Mouse (Mus musculus) stomach, embryonic 15.5 days (tissue): ENCODE measurements around the gene Krt28. TPM values are rescaled to one million over a fixed set of nuclear protein-coding genes. Genes with fewer than 3 reads are reported as not detected.

Experiments
- polyA plus RNA-seq: library from polyadenylated mRNA; unstranded; fragments of >200 nt; fragmentation: Nextera tagmentation; extraction: Ambion mirVana; gene quantifications from 2 replicates; pipeline ENCODE4 v1.2.1, GENCODE M21; 2015

Krt28 gene
- polyA plus RNA-seq, 1 experiment from 2014 or later = 0.08 TPM

Other genes starting within 250 kb of the Krt28 start
- gene Ccr7, start 219.8 kb downstream of the Krt28 start, polyA plus RNA-seq = 0.21 and 0.27 TPM in 2 replicates
- gene Smarce1, start 143.9 kb downstream of the Krt28 start, polyA plus RNA-seq = 202 and 210 TPM in 2 replicates
- 0.17 and 0.31 TPM in 2 replicates for gene Krt222, start 130.8 kb downstream of the Krt28 start, polyA plus RNA-seq
- gene Krt24, start 89.6 kb downstream of the Krt28 start, polyA plus RNA-seq = not detected in 2 replicates
- 0.06 TPM in 1 of 2 replicates, not detected in the other for gene Krt25, start 52.0 kb downstream of the Krt28 start, polyA plus RNA-seq
- gene Krt26, start 36.9 kb downstream of the Krt28 start, polyA plus RNA-seq = 0.06 TPM in 1 of 2 replicates, not detected in the other
- not detected in 2 replicates for gene Krt27, start 23.8 kb downstream of the Krt28 start, polyA plus RNA-seq
- gene Krt10, start 14.5 kb upstream of the Krt28 start, polyA plus RNA-seq = 22.2 and 24.5 TPM in 2 replicates
- gene Krt12, start 47.4 kb upstream of the Krt28 start, polyA plus RNA-seq = 0.09 TPM in 1 of 2 replicates, not detected in the other
- gene Krt20, start 63.2 kb upstream of the Krt28 start, polyA plus RNA-seq = 17.1 and 19.7 TPM in 2 replicates
- 33.1 and 41.9 TPM in 2 replicates for gene Krt23, start 118.2 kb upstream of the Krt28 start, polyA plus RNA-seq
- gene Krt39, start 146.4 kb upstream of the Krt28 start, polyA plus RNA-seq = not detected in 2 replicates
- not detected in 2 replicates for gene Krt40, start 168.3 kb upstream of the Krt28 start, polyA plus RNA-seq
- gene Krtap3-3, start 176.0 kb upstream of the Krt28 start, polyA plus RNA-seq = not detected in 2 replicates
- not detected in 2 replicates for gene Krtap3-2, start 181.9 kb upstream of the Krt28 start, polyA plus RNA-seq
- not detected in 2 replicates for gene Gm11939, start 184.6 kb upstream of the Krt28 start, polyA plus RNA-seq
- not detected in 2 replicates for gene Krtap3-1, start 191.7 kb upstream of the Krt28 start, polyA plus RNA-seq
- gene Krtap1-5, start 206.1 kb upstream of the Krt28 start, polyA plus RNA-seq = not detected in 2 replicates
- gene Krtap1-4, start 208.8 kb upstream of the Krt28 start, polyA plus RNA-seq = not detected in 2 replicates
- not detected in 2 replicates for gene Krtap1-3, start 216.4 kb upstream of the Krt28 start, polyA plus RNA-seq
- gene Krtap9-3, start 223.2 kb upstream of the Krt28 start, polyA plus RNA-seq = not detected in 2 replicates
- not detected in 2 replicates for gene Gm11938, start 228.4 kb upstream of the Krt28 start, polyA plus RNA-seq
- gene Gm11937, start 235.3 kb upstream of the Krt28 start, polyA plus RNA-seq = not detected in 2 replicates
- not detected in 2 replicates for gene Krtap2-4, start 239.9 kb upstream of the Krt28 start, polyA plus RNA-seq
- not detected in 2 replicates for gene Gm11562, start 245.5 kb upstream of the Krt28 start, polyA plus RNA-seq